Mouse (Mus musculus): ENCODE results near the gene Socs2. TPM values are rescaled to one million over a fixed set of nuclear protein-coding genes. Genes with fewer than 3 reads are reported as not detected.
A peak's percentile ranks its signal among the peaks of the same experiment; 100 is the strongest.

Gene Socs2
- total RNA-seq, 4 experiments from 2014 or later = 39.1 to 62.3 (median 45.0) TPM

GRCm38 (mm10) chr10:95420284-95420683 is 3.3 kb upstream of the Socs2 start:
- no peak for DNase-seq (ENCODE audit: low spot score)

DNA sequence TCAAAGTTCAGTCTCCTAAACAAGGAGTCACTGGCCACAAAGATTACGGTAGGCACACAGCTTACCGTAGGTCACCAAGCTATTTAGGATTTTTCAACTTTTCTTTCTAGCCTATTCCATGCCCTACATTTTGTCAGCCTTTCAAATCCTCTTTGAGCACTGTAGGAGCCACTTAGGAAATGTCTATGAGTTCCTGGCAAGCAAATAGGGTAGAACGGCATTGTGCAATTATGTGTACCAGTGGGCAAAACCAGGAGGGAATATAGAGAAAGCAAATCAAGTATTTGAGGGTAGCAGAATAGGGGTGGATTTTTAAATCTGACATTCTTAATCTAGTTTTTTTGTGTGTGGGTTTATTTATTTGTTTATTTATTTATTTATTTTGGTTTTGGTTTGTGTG is 2.7 kb upstream of the Socs2 start:
- no peak for DNase-seq (ENCODE audit: low spot score)

- DNase-seq (ENCODE audit: low spot score) = no peak
These were observed 1.7 kb upstream of the Socs2 start for GRCm38 (mm10) chr10:95418631-95419030.

- peak; percentile 77 for DNase-seq (ENCODE audit: low spot score)
These were observed 686 bp upstream of the Socs2 start for GRCm38 (mm10) chr10:95417496-95418236.

- no peak for DNase-seq (ENCODE audit: low spot score)
These were observed 657 bp downstream of the Socs2 start for GRCm38 (mm10) chr10:95416361-95416684.

- peak; percentile 44 for DNase-seq (ENCODE audit: low spot score)
These were observed 1.2 kb downstream of the Socs2 start for GRCm38 (mm10) chr10:95415533-95416360.

DNA sequence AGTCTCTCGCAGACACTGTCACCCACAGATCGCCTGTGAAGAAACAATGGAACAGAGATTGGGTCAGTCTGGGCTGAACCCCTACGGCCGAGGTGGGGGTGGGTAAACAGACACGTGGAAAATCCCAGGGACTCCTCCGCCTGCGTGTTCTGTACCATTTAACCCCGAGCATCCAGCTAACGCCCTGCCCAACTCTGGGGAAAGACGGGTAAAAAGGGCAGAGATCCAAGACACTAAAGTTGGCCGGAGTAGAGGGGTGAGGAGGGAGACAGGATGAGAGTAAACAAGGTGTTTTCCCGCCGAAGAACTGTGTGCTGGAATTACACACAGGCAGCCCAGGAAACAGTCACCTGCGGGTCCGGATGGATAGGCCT is 1.8 kb downstream of the Socs2 start:
- DNase-seq (ENCODE audit: low spot score) = peak; percentile 46

DNA sequence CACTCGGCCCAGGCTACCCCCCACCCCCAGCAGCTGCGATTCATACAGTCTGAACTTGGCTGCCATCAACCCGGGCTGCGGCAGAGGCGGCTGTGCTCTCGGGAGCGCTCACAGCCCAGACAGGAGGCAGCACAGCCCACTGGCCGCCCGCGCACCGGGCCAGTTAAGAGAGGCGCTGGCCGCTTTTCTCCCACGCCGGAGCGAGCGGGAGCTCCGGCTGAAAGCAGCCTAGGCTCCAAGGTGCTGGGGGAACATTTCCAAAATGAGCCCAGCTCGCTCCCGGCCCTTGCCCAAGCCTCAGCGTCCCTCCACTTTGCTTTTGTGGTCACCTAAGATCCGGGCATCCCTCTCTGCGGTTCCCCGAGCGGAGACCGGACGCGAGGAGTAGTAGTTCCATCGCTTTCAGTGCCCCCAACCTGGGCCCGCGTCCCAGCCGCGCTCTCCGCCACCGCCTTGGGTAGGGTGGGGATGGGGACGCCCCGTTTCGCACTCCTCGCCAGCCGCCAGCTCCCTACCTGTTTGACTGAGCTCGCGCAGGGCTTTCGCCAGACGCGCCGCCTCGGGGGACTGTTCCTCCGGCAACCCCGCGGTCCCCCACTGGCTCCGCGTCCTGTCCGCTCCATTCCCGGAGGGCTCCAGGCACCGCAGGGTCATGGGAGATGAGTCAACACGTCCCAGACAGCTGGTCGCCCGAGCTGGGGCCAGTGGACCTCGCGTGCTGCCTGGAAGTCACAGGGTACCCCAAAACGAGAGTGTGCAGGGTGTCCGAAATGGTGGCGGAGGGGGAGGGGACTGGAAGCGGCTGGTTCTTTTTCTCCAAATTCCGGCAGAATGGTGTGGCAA is 2.4 kb downstream of the Socs2 start:
- DNase-seq (ENCODE audit: low spot score) = no peak

- DNase-seq (ENCODE audit: low spot score) = no peak
These were observed 5.8 kb downstream of the Socs2 start for GRCm38 (mm10) chr10:95411139-95411538.

- DNase-seq (ENCODE audit: low spot score) = no peak
These were observed 6.3 kb downstream of the Socs2 start for GRCm38 (mm10) chr10:95410709-95411108.

DNA sequence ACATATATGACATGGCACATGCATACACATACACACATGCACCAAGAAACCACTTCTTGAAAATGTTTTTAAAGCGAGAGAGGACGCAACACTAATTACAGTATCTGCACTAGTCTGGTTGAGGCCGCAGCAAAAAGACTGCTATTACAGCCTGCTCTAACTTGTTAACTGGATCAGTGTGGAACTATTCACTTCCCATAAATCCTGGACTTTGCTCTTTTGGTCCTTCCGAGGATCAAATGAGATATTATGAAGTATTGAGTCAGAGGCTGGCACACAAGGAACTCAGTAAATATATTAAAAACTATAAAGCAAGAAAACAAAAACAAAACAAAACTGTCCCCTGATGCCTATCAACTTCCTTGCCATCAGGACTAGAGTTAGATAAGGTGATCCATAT is 6.8 kb downstream of the Socs2 start:
- DNase-seq (ENCODE audit: low spot score) = no peak

GRCm38 (mm10) chr10:95409149-95409548 is 7.8 kb downstream of the Socs2 start:
- no peak for DNase-seq (ENCODE audit: low spot score)

GRCm38 (mm10) chr10:95408487-95408886 is 8.5 kb downstream of the Socs2 start:
- DNase-seq (ENCODE audit: low spot score) = no peak

DNA sequence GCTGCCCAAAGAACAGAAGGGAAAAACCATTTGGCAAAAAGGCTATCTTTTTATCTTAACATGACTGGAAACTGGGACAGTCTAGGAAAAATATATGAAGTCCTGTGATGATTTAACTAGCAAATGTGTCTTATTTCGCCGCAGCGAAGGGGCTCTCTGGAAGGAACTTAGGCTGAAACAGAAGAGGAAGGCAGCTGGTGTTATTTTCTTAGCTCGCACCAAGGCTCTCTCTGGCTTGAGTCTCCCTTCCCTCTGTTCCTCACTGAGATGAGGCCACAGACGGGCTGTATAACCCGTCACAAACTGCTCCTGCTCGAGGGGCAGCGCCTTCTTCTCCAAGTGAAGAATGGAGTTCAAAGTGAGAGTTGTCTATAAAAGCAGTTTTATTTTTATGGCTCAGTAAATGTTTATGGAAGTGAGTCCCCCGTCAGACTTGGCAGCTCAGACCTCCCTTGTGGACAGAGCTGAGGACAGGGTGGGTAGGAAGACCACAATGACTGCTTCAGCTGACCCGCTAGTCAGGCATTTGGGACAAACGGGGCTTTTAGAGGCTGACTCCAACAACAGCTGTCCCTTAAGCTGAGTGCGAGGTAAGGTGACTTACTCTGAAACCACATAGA is 9.3 kb downstream of the Socs2 start:
- no peak for DNase-seq (ENCODE audit: low spot score)

DNA sequence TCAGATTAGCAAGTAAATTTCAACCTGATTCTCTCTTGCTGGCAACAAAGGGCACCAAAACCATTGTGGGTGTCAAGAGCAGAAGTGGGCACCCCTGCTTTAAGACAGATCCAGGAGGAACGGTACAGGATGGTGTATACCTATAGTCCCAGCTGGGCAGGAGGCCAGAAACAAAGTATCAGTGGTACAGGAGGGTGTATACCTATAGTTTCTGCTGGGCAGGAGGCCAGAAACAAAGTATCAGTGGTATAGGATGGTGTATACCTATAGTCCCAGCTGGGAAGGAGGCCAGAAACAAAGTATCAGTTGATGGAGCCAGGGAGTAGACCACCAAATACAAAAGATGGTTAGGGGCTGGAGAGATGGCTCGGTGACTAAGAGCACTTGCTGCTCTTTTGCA is 12.2 kb downstream of the Socs2 start:
- DNase-seq (ENCODE audit: low spot score) = no peak

- peak; percentile 58 for DNase-seq (ENCODE audit: low spot score)
These were observed 17.2 kb downstream of the Socs2 start for GRCm38 (mm10) chr10:95399689-95400354.

DNA sequence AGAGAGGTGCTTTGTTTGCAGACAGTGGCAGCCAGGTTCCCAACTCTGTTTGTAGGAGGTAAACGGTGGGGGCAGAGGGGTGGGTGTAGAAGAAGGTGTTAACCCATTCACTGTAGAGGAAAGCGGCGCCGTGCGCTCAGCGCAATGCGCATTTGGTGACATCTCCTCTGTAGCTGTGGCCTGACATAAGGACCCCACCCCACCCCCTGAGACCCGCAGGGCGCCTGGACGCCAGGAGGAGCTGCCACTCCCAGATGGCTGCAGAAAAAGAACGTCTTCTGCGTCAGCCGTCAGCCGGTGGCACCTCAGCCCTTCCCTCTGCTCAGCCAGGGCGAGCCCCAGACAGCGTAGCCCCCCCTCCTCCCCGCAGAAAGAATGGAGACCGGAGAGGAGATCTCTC is 18.5 kb downstream of the Socs2 start:
- peak; percentile 44 for DNase-seq (ENCODE audit: low spot score)

GRCm38 (mm10) chr10:95397191-95397835 is 19.7 kb downstream of the Socs2 start:
- peak; percentile 43 for DNase-seq (ENCODE audit: low spot score)

DNA sequence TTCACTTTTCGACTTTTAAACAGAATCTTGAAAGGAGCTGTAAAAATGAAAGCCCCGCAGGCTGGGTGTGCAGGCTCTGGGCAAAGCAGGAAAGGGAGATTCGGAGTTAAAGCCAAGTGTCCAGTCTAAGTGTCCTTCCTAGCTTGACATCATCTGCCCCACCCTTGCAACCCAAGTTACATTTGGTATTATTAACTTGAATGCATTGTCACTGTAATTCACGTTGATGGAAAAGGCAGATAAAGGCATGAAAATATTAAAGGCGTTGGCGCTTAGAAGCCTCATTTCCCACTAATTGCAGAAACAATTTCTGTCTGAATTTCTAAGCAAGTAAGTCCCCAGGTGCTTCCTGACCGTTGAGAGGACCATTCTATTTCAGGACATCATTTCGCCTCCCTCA is 20.6 kb downstream of the Socs2 start:
- peak; percentile 72 for DNase-seq (ENCODE audit: low spot score)

All from heart, adult 8-10 months (tissue).